ENCODE assay signal across 13 mouse cellular contexts in genomic region chr17:65877026-65877425, GRCm38 (mm10).
"Had no signal": no experiment of that assay in that cellular context is flagged by ENCODE, and none has a peak within 500 bp of the region (broad histone marks: within the 10 kb centered on the region; RNA-seq: fewer than 3 reads in every experiment).

No protein-coding gene starts in this region.

- H3K27ac ChIP-seq: limb, embryonic 12.5 days; liver, embryonic 14.5 days; midbrain, embryonic 12.5 days; neural tube, embryonic 13.5 days had no signal

- ATAC-seq: midbrain, embryonic 16.5 days had no signal

- H3K27me3 ChIP-seq: limb, embryonic 12.5 days; midbrain, embryonic 12.5 days; neural tube, embryonic 13.5 days had no signal

- H3K4me2 ChIP-seq: limb, embryonic 12.5 days; midbrain, embryonic 12.5 days; neural tube, embryonic 13.5 days had no signal

- H3K36me3 ChIP-seq: limb, embryonic 12.5 days; midbrain, embryonic 12.5 days had no signal

- DNase-seq: kidney, postnatal 14 days; liver; lung, adult 18-20 months; lung, postnatal 4 days; retina, postnatal 1 day; right cerebral cortex, postnatal 4 days; spleen, adult 18-20 months; thymus, postnatal 36 days had no signal

- H3K4me3 ChIP-seq: limb, embryonic 12.5 days; midbrain, embryonic 12.5 days; neural tube, embryonic 13.5 days had no signal

- H3K9me3 ChIP-seq: midbrain, embryonic 12.5 days; neural tube, embryonic 13.5 days had no signal

- H3K9ac ChIP-seq: limb, embryonic 12.5 days; liver, embryonic 14.5 days; midbrain, embryonic 12.5 days; neural tube, embryonic 13.5 days had no signal
